Mouse (Mus musculus) stomach, postnatal 0 days (tissue): ENCODE measurements at regions not wholly inside any gene's neighbourhood (a gene's known extent, or its start where the extent isn't known, plus 50 kb on each side); places are given as distances from the start of the nearest gene placed in this dataset.

Source experiments
- CTCF ChIP-seq: IDR thresholded peaks from 2 replicates; pipeline ENCODE4 v1.5.1; 2016; ENCODE audit warnings: antibody characterized with exemption, low read depth, mild to moderate bottlenecking, moderate library complexity
- EP300 ChIP-seq: optimal IDR thresholded peaks from 2 replicates; pipeline ENCODE3; 2016; ENCODE audit warnings: antibody characterized with exemption

DNA sequence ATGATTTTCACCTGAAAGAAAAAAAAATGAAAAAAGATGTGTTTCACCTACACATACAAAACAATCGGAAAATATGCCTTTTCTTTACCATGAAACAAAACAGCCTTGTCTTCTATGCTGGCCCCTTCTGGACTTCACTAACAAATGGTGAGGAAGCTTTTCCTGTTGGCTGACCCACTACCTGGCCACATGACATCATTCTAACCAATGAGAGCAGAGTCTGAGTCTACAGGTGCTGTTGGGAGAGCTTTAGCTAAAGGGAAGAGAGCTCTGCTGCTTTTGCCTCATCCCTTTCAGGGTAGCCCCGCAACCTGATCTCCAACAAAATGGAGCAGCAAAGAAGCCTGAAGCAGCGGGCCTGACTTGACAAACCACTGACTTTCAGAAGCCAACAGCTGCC is 120.5 kb upstream of the Smarca2 start:
- TF ChIP-seq CTCF (no peak), EP300 (no peak)
